Mouse (Mus musculus) cerebellum, adult 2 months (tissue): ENCODE data around the gene Rsu1.

Experiments
- CTCF ChIP-seq: fragments of 200-500 bp; IDR thresholded peaks from 2 replicates; pipeline ENCODE4 v1.5.1; 2011; ENCODE audit warnings: low read depth, mild to moderate bottlenecking, control low read depth, low read length, moderate library complexity, borderline replicate concordance; ENCODE audit not compliant: insufficient read depth
- POLR2A ChIP-seq: fragments of 200-500 bp; IDR thresholded peaks from 2 replicates; pipeline ENCODE4 v1.6.1; 2011; ENCODE audit warnings: low read length, control low read depth, borderline replicate concordance; ENCODE audit not compliant: insufficient read depth

DNA sequence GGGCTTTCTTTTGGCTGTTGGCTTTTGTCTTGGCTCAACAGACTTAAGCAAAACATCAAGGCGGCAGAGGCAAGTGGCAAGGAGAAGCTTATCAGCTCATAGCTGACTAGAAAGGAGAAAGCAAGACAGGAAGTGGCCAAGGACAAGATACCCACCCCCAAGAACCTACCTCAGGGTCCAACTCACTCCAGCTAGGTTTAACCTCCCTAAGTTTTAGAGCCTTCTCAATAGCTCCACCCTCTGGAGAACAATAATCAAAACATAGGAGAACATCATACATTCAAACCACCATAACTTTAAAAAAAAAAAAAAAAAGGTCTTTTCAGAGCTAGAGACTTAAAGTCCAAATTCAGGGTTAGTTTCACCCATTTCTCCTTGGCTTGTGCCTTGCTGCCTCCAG, 79.1 kb downstream of the Rsu1 start:
- TF ChIP-seq POLR2A (no peak), CTCF (no peak)
